Mouse (Mus musculus): ENCODE measurements at regions not wholly inside any gene's neighbourhood (a gene's known extent, or its start where the extent isn't known, plus 50 kb on each side); places are given as distances from the start of the nearest gene placed in this dataset.

- TF ChIP-seq POLR2A (IDR thresholded peaks at IDR 0.05; ENCODE audit: borderline replicate concordance, extremely low read depth, low read depth, low read length), result no peak
- no peak for TF ChIP-seq CTCF (IDR thresholded peaks at IDR 0.05; ENCODE audit: insufficient read depth, low read length)
Measured at GRCm38 (mm10) chr6:100923070-100923469, 89.6 kb downstream of the Ppp4r2 start.

All from lung, adult 2 months (tissue).